Mouse (Mus musculus) ES-Bruce4 (cell line): ENCODE data around the gene Eme1.

Experiments used
- CTCF ChIP-seq: IDR thresholded peaks from one replicate; pipeline ENCODE4 v1.8.1; 2011; ENCODE audit warnings: low read depth, low read length
- EP300 ChIP-seq: IDR thresholded peaks from 2 replicates; pipeline ENCODE4 v1.6.1; 2011; ENCODE audit warnings: low read depth, low read length; ENCODE audit not compliant: insufficient read depth

GRCm38 (mm10) chr11:94676754-94677606 lies 23.2 kb upstream of the Eme1 start, which contains the start of gene Xylt2:
- TF ChIP-seq EP300 (no peak), CTCF (no peak)
